Mouse (Mus musculus) ES-E14 (cell line): ENCODE results near the gene Sgip1.

Source experiments
- HCFC1 ChIP-seq: IDR thresholded peaks from 2 replicates; pipeline ENCODE4 v1.6.1; 2012; ENCODE audit warnings: low read length, inconsistent platforms, borderline replicate concordance; ENCODE audit not compliant: insufficient read depth
- MAFK ChIP-seq: IDR thresholded peaks from 2 replicates; pipeline ENCODE4 v1.6.1; 2014; ENCODE audit warnings: mild to moderate bottlenecking, low read depth, low read length, inconsistent platforms; ENCODE audit not compliant: insufficient read depth
- ZC3H11A ChIP-seq: IDR thresholded peaks from 2 replicates; pipeline ENCODE4 v1.6.1; 2012; ENCODE audit warnings: low read depth, mild to moderate bottlenecking, inconsistent platforms, low read length, borderline replicate concordance

- no peak for TF ChIP-seq MAFK
- no peak for TF ChIP-seq HCFC1
- TF ChIP-seq ZC3H11A, result no peak
These were observed 231.0 kb downstream of the Sgip1 start for GRCm38 (mm10) chr4:102972071-102972470.
